Mouse (Mus musculus): ENCODE results near the gene Kifc5b.

GRCm38 (mm10) chr17:26877927-26878326 lies 39.0 kb upstream of the Kifc5b start:
- TF ChIP-seq CTCF (IDR thresholded peaks at IDR 0.05; ENCODE audit: borderline replicate concordance, control insufficient read depth, extremely low read depth, insufficient read depth, low read length, poor library complexity) (no peak), POLR2A (IDR thresholded peaks at IDR 0.05; ENCODE audit: control insufficient read depth, extremely low read depth, insufficient read depth, low read length, poor library complexity) (no peak)
